Mouse (Mus musculus) liver, adult 2 months (tissue): ENCODE results near the gene Aasdhppt. TPM values are rescaled to one million over a fixed set of nuclear protein-coding genes. Genes with fewer than 3 reads are reported as not detected.

Source experiments
- DNase-seq: peaks from one replicate; pipeline ENCODE4 v3.0.0-alpha.2; 2011; ENCODE audit warnings: low read depth, low spot score; ENCODE audit errors: extremely low read depth
- H3K27ac ChIP-seq: fragments of 200-500 bp; replicated peaks from 2 replicates; pipeline ENCODE4 v1.5.1; 2012; ENCODE audit warnings: low read depth, mild to moderate bottlenecking, control low read depth, inconsistent platforms, low read length; ENCODE audit not compliant: insufficient read depth
- H3K27me3 ChIP-seq: fragments of 200-500 bp; 2 replicates; pipeline ENCODE4 v1.6.1; 2012; ENCODE audit warnings: mild to moderate bottlenecking, moderate library complexity, low read length, inconsistent platforms; ENCODE audit not compliant: control insufficient read depth, insufficient read depth
- H3K36me3 ChIP-seq: fragments of 200-500 bp; 2 replicates; pipeline ENCODE4 v1.6.1; 2012; ENCODE audit warnings: low read length, inconsistent platforms; ENCODE audit not compliant: control insufficient read depth, insufficient read depth
- H3K4me1 ChIP-seq: fragments of 200-500 bp; 2 replicates; pipeline ENCODE4 v1.6.1; 2011; ENCODE audit warnings: low read length; ENCODE audit not compliant: control insufficient read depth, insufficient read depth
- H3K4me3 ChIP-seq: fragments of 200-500 bp; 2 replicates; pipeline ENCODE4 v1.5.1; 2011; ENCODE audit warnings: low read depth, mild to moderate bottlenecking, control low read depth, low read length, moderate library complexity; ENCODE audit not compliant: insufficient read depth
- H3K79me2 ChIP-seq: fragments of 200-500 bp; 2 replicates; pipeline ENCODE4 v1.6.1; 2012; ENCODE audit warnings: inconsistent platforms, mild to moderate bottlenecking, low read length, moderate library complexity; ENCODE audit not compliant: control insufficient read depth, insufficient read depth
- H3K9ac ChIP-seq: fragments of 200-500 bp; 2 replicates; pipeline ENCODE4 v1.6.1; 2012; ENCODE audit warnings: low read depth, mild to moderate bottlenecking, control low read depth, inconsistent platforms, low read length
- CTCF ChIP-seq: fragments of 200-500 bp; IDR thresholded peaks from 2 replicates; pipeline ENCODE4 v1.5.1; 2011; ENCODE audit warnings: low read depth, low read length, control low read depth
- POLR2A ChIP-seq: fragments of 200-500 bp; IDR thresholded peaks from 2 replicates; pipeline ENCODE4 v1.6.1; 2011; ENCODE audit warnings: low read length, control low read depth; ENCODE audit not compliant: insufficient read depth; ENCODE audit errors: extremely low read depth
- WGBS: fragments of 180-500 bp; shearing (Covaris S2); methylation state at CpG from one replicate; pipeline ENCODE4 v1.1.7; 2018; 5-methylcytosine and 5-hydroxymethylcytosine counted together
- polyA plus RNA-seq: library from polyadenylated mRNA; depleted of rRNA; stranded (reverse); fragments of >200 nt; gene quantifications from 2 replicates; pipeline ENCODE4 v1.2.3, GENCODE M21; 2012
- total RNA-seq: library from RNA; depleted of rRNA; stranded (reverse); fragments of >200 nt; gene quantifications from 2 replicates; pipeline ENCODE4 v1.2.3, GENCODE M21; 2014

The Aasdhppt gene
- total and polyA plus RNA-seq, 2 experiments, result 6.2 to 20.7 TPM

GRCm38 (mm10) chr9:4311162-4311561, 1.9 kb upstream of the Aasdhppt start:
- Histone ChIP-seq H3K27me3 (no peaks in the 10 kb centered on the region), H3K36me3 (no peaks in the 10 kb centered on the region), H3K27ac (no peak overlapping the region), H3K4me3 (no peak overlapping the region), H3K79me2 (no peaks in the 10 kb centered on the region; the same call in 1 of the 2 replicates), H3K4me1 (peaks cover 5% of the 10 kb centered on the region; the same call in 1 of the 2 replicates), H3K9ac (no peak overlapping the region)
- WGBS, result 73% methylated on average over 3 of the region's 3 CpGs
- peak; percentile 43 for DNase-seq
- TF ChIP-seq POLR2A, result no peak
- TF ChIP-seq CTCF, result no peak

GRCm38 (mm10) chr9:4310706-4311105, 1.4 kb upstream of the Aasdhppt start:
- DNase-seq, result no peak
- no peak overlapping the region for H3K9ac ChIP-seq

GRCm38 (mm10) chr9:4308628-4309350, 482 bp downstream of the Aasdhppt start:
- no peaks in the 10 kb centered on the region; the same call in 1 of the 2 replicates for H3K79me2 ChIP-seq
- H3K36me3 ChIP-seq, result no peaks in the 10 kb centered on the region
- no peaks in the 10 kb centered on the region for H3K27me3 ChIP-seq
- DNase-seq, result peak; percentile 72
- H3K9ac ChIP-seq, result peak overlapping the region; percentile 78
- no peak for TF ChIP-seq POLR2A
- no peak for TF ChIP-seq CTCF
- under 1% methylated on average over 36 of the region's 36 CpGs for WGBS
- H3K27ac ChIP-seq, result peak overlapping the region; percentile 62
- peak overlapping the region; percentile 74 for H3K4me3 ChIP-seq
- peaks cover 5% of the 10 kb centered on the region; the same call in 1 of the 2 replicates for H3K4me1 ChIP-seq

More at GRCm38 (mm10) chr9:4310706-4311105, 1.4 kb upstream of the Aasdhppt start:
- Histone ChIP-seq H3K4me1 (peaks cover 5% of the 10 kb centered on the region; the same call in 1 of the 2 replicates), H3K36me3 (no peaks in the 10 kb centered on the region), H3K27ac (no peak overlapping the region), H3K4me3 (no peak overlapping the region), H3K79me2 (no peaks in the 10 kb centered on the region; the same call in 1 of the 2 replicates), H3K27me3 (no peaks in the 10 kb centered on the region)
- TF ChIP-seq POLR2A (no peak), CTCF (no peak)
- 69% methylated on average over 3 of the region's 3 CpGs for WGBS

GRCm38 (mm10) chr9:4304867-4305266, 4.4 kb downstream of the Aasdhppt start:
- peaks cover 5% of the 10 kb centered on the region for H3K36me3 ChIP-seq
- no peak overlapping the region for H3K27ac ChIP-seq
- TF ChIP-seq CTCF (no peak), POLR2A (no peak)
- no peak overlapping the region for H3K4me3 ChIP-seq
- H3K79me2 ChIP-seq, result peaks cover 3% of the 10 kb centered on the region; the same call in 1 of the 2 replicates
- no peaks in the 10 kb centered on the region for H3K27me3 ChIP-seq
- no peak for DNase-seq
- H3K9ac ChIP-seq, result no peak overlapping the region
- H3K4me1 ChIP-seq, result peaks cover 8% of the 10 kb centered on the region
- WGBS, result 36% methylated on average over 1 of the region's 1 CpGs

GRCm38 (mm10) chr9:4300466-4300865, 8.8 kb downstream of the Aasdhppt start:
- Histone ChIP-seq H3K9ac (no peak overlapping the region), H3K4me1 (peaks cover 6% of the 10 kb centered on the region), H3K79me2 (peaks cover 3% of the 10 kb centered on the region; the same call in 1 of the 2 replicates), H3K36me3 (peaks cover 13% of the 10 kb centered on the region), H3K27ac (no peak overlapping the region), H3K4me3 (no peak overlapping the region), H3K27me3 (no peaks in the 10 kb centered on the region)
- 17% methylated on average over 2 of the region's 2 CpGs for WGBS
- TF ChIP-seq CTCF (no peak), POLR2A (no peak)
- DNase-seq, result peak; percentile 92

GRCm38 (mm10) chr9:4283850-4284249, 25.4 kb downstream of the Aasdhppt start:
- 64% methylated on average over 3 of the region's 3 CpGs for WGBS

More at GRCm38 (mm10) chr9:4283850-4284249, 25.4 kb downstream of the Aasdhppt start:
- no peak overlapping the region for H3K9ac ChIP-seq
- H3K36me3 ChIP-seq, result peaks cover 2% of the 10 kb centered on the region; the same call in 1 of the 2 replicates
- DNase-seq, result no peak
- no peaks in the 10 kb centered on the region for H3K79me2 ChIP-seq
- H3K27ac ChIP-seq, result no peak overlapping the region
- no peaks in the 10 kb centered on the region for H3K27me3 ChIP-seq
- H3K4me1 ChIP-seq, result no peaks in the 10 kb centered on the region
- no peak overlapping the region for H3K4me3 ChIP-seq
- TF ChIP-seq CTCF (no peak), POLR2A (no peak)
